Mouse (Mus musculus) naive thymus-derived CD4-positive, alpha-beta T cell, adult 5 months (primary cell): Measurements from ENCODE around the gene Slc6a19. TPM values are rescaled to one million over a fixed set of nuclear protein-coding genes. Genes with fewer than 3 reads are reported as not detected.

ENCODE experiments used
- polyA plus RNA-seq: library from polyadenylated mRNA; unstranded; fragments of 100-300 nt; shearing (Covaris generic); gene quantifications from one replicate; pipeline ENCODE4 v1.2.1, GENCODE M21; 2017

Gene Slc6a19
- 0.32 TPM for polyA plus RNA-seq

GRCm38 (mm10) chr13:73704694-73705325 lies at the start of gene Slc6a19:
TSS of gene Slc6a19 (minus strand) at chr13:73704865.

DNA sequence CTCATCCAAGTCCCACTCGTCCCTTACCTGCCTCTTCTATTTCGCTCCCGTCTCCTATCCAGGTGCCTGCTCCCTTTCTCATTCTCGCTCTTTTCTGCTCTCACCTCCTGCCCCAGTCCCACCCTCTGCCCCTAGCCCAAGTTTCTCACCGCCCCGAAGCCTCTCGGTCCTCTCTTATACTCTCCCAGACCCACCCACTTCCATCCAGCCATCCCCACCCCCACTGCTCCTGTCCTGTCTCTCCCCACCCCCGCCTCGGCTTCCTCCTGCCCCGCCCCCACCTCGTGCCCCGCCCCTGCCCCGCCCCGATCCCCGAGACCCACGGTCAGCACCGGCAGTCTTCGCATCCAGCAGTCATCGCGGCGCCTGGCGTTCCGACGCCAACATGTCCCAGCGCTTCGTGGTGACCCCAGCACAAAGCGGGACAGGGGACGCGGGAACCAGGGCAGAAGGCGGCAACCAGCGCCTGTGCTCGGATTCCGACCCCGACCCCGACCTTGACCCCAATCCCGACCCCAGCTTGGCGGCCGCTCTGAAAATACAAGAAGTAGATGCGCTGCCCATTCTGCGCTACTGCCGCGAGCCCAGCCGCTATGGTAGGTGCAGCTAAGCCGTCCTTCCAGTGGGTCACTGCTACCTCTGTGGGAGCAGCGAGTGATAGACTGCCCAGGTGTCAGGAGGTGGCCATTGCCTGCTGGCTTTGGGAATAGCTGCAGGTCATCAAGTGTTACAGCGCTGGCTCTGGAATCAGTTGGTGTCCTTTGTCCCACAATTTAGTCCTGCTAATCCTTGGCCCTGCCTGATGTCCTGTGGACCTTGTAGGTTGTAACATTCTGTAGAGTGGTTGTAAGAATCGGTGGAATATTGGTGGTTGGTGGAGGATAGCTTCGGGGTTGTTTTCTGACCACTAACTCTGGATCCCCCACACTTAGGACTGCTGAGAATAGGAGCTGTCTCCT lies 28.4 kb upstream of the Slc6a19 start, which contains the start of gene Slc12a7:
Slc12a7 (plus strand) TSS at position 353 of the 959 bp plus-strand sequence.

DNA sequence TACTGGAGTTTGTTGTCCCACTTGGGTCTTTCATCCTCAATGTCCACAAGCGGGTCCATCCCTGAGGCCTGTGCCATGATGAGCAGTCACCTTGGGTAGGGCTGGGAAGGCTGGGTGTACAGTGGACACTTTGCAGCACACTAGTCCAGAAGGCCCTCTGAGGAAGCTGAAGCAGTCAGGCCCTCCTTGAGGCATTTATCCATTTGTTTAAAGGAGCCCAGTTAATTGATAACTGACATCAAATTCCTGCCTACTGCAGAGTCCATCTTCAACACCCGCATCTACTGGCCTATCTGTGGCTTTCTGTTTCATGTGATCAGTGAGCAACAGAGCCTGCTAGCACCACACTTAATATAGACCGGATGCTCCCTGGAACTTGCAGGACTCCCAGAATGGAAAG lies 26.8 kb downstream of the Slc6a19 start, which contains the start of gene Slc6a18:
Slc6a18 (minus strand) TSS at position 171 of the 400 bp plus-strand sequence.

Other genes with a start within 250 kb of the Slc6a19 start
- gene Lpcat1, start 237.7 kb downstream of the Slc6a19 start, polyA plus RNA-seq, result 24.2 TPM
- gene Slc6a3, start 168.1 kb downstream of the Slc6a19 start, polyA plus RNA-seq, result not detected
- 143 TPM for gene Clptm1l, start 100.9 kb downstream of the Slc6a19 start, polyA plus RNA-seq
- 3.1 TPM for gene Tert, start 78.0 kb downstream of the Slc6a19 start, polyA plus RNA-seq
- gene Slc6a18, start 26.8 kb downstream of the Slc6a19 start, polyA plus RNA-seq, result not detected
- 176 TPM for gene Slc12a7, start 28.2 kb upstream of the Slc6a19 start, polyA plus RNA-seq
- gene Nkd2, start 142.8 kb upstream of the Slc6a19 start, polyA plus RNA-seq, result 0.14 TPM
- 0.40 TPM for gene Trip13, start 232.9 kb upstream of the Slc6a19 start, polyA plus RNA-seq
- 63.4 TPM for gene Brd9, start 232.9 kb upstream of the Slc6a19 start, polyA plus RNA-seq